Mouse (Mus musculus) CH12.LX (cell line): Measurements from ENCODE around the gene Sv2c. TPM values are rescaled to one million over a fixed set of nuclear protein-coding genes. Genes with fewer than 3 reads are reported as not detected.

Source experiments
- DNase-seq: peaks from one replicate; pipeline ENCODE4 v3.0.0-alpha.2; 2013; ENCODE audit errors: extremely low read depth
- H3K27ac ChIP-seq: 2 replicates; pipeline ENCODE4 v1.5.1; 2012; ENCODE audit warnings: low read depth, mild to moderate bottlenecking, control low read depth, moderate library complexity; ENCODE audit not compliant: insufficient read depth
- H3K27me3 ChIP-seq: replicated peaks from 2 replicates; pipeline ENCODE3; 2012; ENCODE audit warnings: inconsistent platforms
- H3K36me3 ChIP-seq, 2 experiments: replicated peaks in 1 of 2; 2 replicates each; pipeline versions ENCODE3 to v1.6.1; 2012; ENCODE audit warnings: inconsistent platforms in 1 of 2, low read length in 1 of 2, mild to moderate bottlenecking in 1 of 2, mixed read lengths in 1 of 2, moderate library complexity in 1 of 2; ENCODE audit not compliant: control insufficient read depth in 1 of 2, insufficient read depth in 1 of 2
- H3K4me1 ChIP-seq, 2 experiments: 2 replicates each; pipeline ENCODE4 v1.6.1; 2012; ENCODE audit warnings: inconsistent platforms in 1 of 2, moderate library complexity in 1 of 2; ENCODE audit not compliant: insufficient read depth in 2 of 2, control insufficient read depth in 1 of 2
- H3K4me2 ChIP-seq: 2 replicates; pipeline ENCODE4 v1.6.1; 2012; ENCODE audit warnings: low read depth, mild to moderate bottlenecking, control low read depth; ENCODE audit not compliant: poor library complexity, insufficient read depth, severe bottlenecking
- H3K4me3 ChIP-seq, 3 experiments: fragments of 150-350 bp in 1 of 3; sonication (generic) in 1 of 3; replicated peaks in 1 of 3; 2 replicates each; pipeline versions ENCODE3 to v1.5.1; 2011 to 2012; ENCODE audit warnings: low read depth in 2 of 3, low read length in 2 of 3, mild to moderate bottlenecking in 2 of 3, moderate library complexity in 2 of 3, control low read depth in 1 of 3, improper control_type of control experiment in 1 of 3, inconsistent platforms in 1 of 3, mixed read lengths in 1 of 3; ENCODE audit not compliant: poor library complexity in 1 of 3
- H3K79me2 ChIP-seq: replicated peaks from 2 replicates; pipeline ENCODE4 v1.6.1; 2012; ENCODE audit warnings: mild to moderate bottlenecking, moderate library complexity; ENCODE audit not compliant: control insufficient read depth, poor library complexity, insufficient read depth, severe bottlenecking; ENCODE audit errors: extremely low read depth
- H3K9ac ChIP-seq: 2 replicates; pipeline ENCODE4 v1.6.1; 2012; ENCODE audit warnings: low read depth, mild to moderate bottlenecking, control low read depth, moderate library complexity; ENCODE audit not compliant: insufficient read depth
- H3K9me3 ChIP-seq: replicated peaks from 2 replicates; pipeline ENCODE3; 2012; ENCODE audit warnings: low read length, inconsistent platforms, mixed read lengths
- CHD1 ChIP-seq: IDR thresholded peaks from 2 replicates; pipeline ENCODE4 v1.6.1; 2012; ENCODE audit warnings: low read depth, low read length, improper control_type of control experiment, inconsistent platforms
- CHD2 ChIP-seq: IDR thresholded peaks from 2 replicates; pipeline ENCODE4 v1.6.1; 2011; ENCODE audit warnings: low read length, improper control_type of control experiment
- CTCF ChIP-seq, 2 experiments: IDR thresholded peaks in 1 of 2; conservative IDR thresholded peaks in 1 of 2; 2 replicates each; pipeline ENCODE4 v1.5.1; 2011 to 2012; ENCODE audit warnings: low read depth in 2 of 2, low read length in 2 of 2, improper control_type of control experiment in 1 of 2, inconsistent platforms in 1 of 2, mild to moderate bottlenecking in 1 of 2, moderate library complexity in 1 of 2
- E2F4 ChIP-seq: IDR thresholded peaks from 2 replicates; pipeline ENCODE4 v1.6.1; 2011; ENCODE audit warnings: low read depth, low read length, improper control_type of control experiment; ENCODE audit not compliant: insufficient replicate concordance
- ELF1 ChIP-seq: IDR thresholded peaks from 2 replicates; pipeline ENCODE4 v1.6.1; 2014; ENCODE audit warnings: low read depth, mild to moderate bottlenecking, inconsistent platforms, low read length, improper control_type of control experiment
- EP300 ChIP-seq: IDR thresholded peaks from 2 replicates; pipeline ENCODE4 v1.6.1; 2011; ENCODE audit warnings: low read length, improper control_type of control experiment
- ETS1 ChIP-seq: conservative IDR thresholded peaks from 2 replicates; pipeline ENCODE4 v1.6.1; 2012; ENCODE audit warnings: low read depth, mild to moderate bottlenecking, inconsistent platforms, low read length, improper control_type of control experiment, moderate library complexity
- HCFC1 ChIP-seq: IDR thresholded peaks from 2 replicates; pipeline ENCODE4 v1.6.1; 2012; ENCODE audit warnings: low read depth, mild to moderate bottlenecking, inconsistent platforms, low read length, improper control_type of control experiment
- IRF4 ChIP-seq: IDR thresholded peaks from 2 replicates; pipeline ENCODE4 v1.6.1; 2014; ENCODE audit warnings: low read depth, mild to moderate bottlenecking, inconsistent platforms, low read length, improper control_type of control experiment
- JUN ChIP-seq: IDR thresholded peaks from 2 replicates; pipeline ENCODE4 v1.6.1; 2011; ENCODE audit warnings: low read depth, mild to moderate bottlenecking, low read length, improper control_type of control experiment, moderate library complexity; ENCODE audit not compliant: insufficient read depth
- MAFK ChIP-seq: IDR thresholded peaks from 2 replicates; pipeline ENCODE4 v1.6.1; 2011; ENCODE audit warnings: low read length, improper control_type of control experiment; ENCODE audit not compliant: insufficient replicate concordance
- MEF2A ChIP-seq: IDR thresholded peaks from 2 replicates; pipeline ENCODE4 v1.6.1; 2014; ENCODE audit warnings: low read depth, mild to moderate bottlenecking, inconsistent platforms, low read length, improper control_type of control experiment, borderline replicate concordance
- MYC ChIP-seq: IDR thresholded peaks from 2 replicates; pipeline ENCODE4 v1.6.1; 2011; ENCODE audit warnings: low read depth, mild to moderate bottlenecking, improper control_type of control experiment, low read length
- NELFE ChIP-seq: IDR thresholded peaks from 2 replicates; pipeline ENCODE4 v1.6.1; 2011; ENCODE audit warnings: low read depth, low read length, improper control_type of control experiment
- POLR2A ChIP-seq: IDR thresholded peaks from 2 replicates; pipeline ENCODE4 v1.6.1; 2011; ENCODE audit warnings: low read depth, mild to moderate bottlenecking, improper control_type of control experiment, low read length
- POLR2AphosphoS2 ChIP-seq: IDR thresholded peaks from 2 replicates; pipeline ENCODE4 v1.6.1; 2011; ENCODE audit warnings: low read depth, low read length, improper control_type of control experiment
- RAD21 ChIP-seq: IDR thresholded peaks from 2 replicates; pipeline ENCODE4 v1.6.1; 2011; ENCODE audit warnings: low read depth, mild to moderate bottlenecking, low read length, improper control_type of control experiment, moderate library complexity
- RCOR1 ChIP-seq: conservative IDR thresholded peaks from 2 replicates; pipeline ENCODE4 v1.6.1; 2012; ENCODE audit warnings: low read depth, mild to moderate bottlenecking, inconsistent platforms, low read length, improper control_type of control experiment
- SIN3A ChIP-seq: IDR thresholded peaks from 2 replicates; pipeline ENCODE4 v1.6.1; 2012; ENCODE audit warnings: low read length, improper control_type of control experiment, inconsistent platforms
- SMC3 ChIP-seq: IDR thresholded peaks from 2 replicates; pipeline ENCODE4 v1.6.1; 2011; ENCODE audit warnings: low read depth, low read length, improper control_type of control experiment
- TBP ChIP-seq: conservative IDR thresholded peaks from 2 replicates; pipeline ENCODE4 v1.6.1; 2011; ENCODE audit warnings: low read depth, low read length, improper control_type of control experiment
- USF1 ChIP-seq: IDR thresholded peaks from 2 replicates; pipeline ENCODE4 v1.6.1; 2014; ENCODE audit warnings: low read depth, mild to moderate bottlenecking, inconsistent platforms, low read length, improper control_type of control experiment
- USF2 ChIP-seq: conservative IDR thresholded peaks from 2 replicates; pipeline ENCODE4 v1.6.1; 2011; ENCODE audit warnings: low read depth, low read length, improper control_type of control experiment
- ZC3H11A ChIP-seq: IDR thresholded peaks from 2 replicates; pipeline ENCODE4 v1.6.1; 2012; ENCODE audit warnings: low read depth, mild to moderate bottlenecking, inconsistent platforms, low read length, improper control_type of control experiment
- ZNF384 ChIP-seq: IDR thresholded peaks from 2 replicates; pipeline ENCODE4 v1.6.1; 2012; ENCODE audit warnings: low read depth, low read length, improper control_type of control experiment, inconsistent platforms
- dilution Hi-C: fragments of 300-500 bp; cut with MboI; formaldehyde crosslinking; loops from 2 replicates; pipeline ENCODE4 v1.14.3; 2020; ENCODE audit warnings: low sequenced_read_pairs; ENCODE audit not compliant: extremely low pct_unique_long_range_greater_than_20kb, extremely low pct_ligation_motif_present
- in situ Hi-C: fragments of 300-500 bp; cut with MboI; formaldehyde crosslinking; loops from 3 replicates; pipeline ENCODE4 v1.14.3; 2019; ENCODE audit warnings: low sequenced_read_pairs, low pct_ligation_motif_present, low pct_unique_long_range_greater_than_20kb, mixed read lengths
- polyA plus RNA-seq: library from polyadenylated mRNA; unstranded; fragments of >175 nt; gene quantifications from 2 replicates; pipeline ENCODE4 v1.2.1, GENCODE M21; 2012; ENCODE audit warnings: low read depth; ENCODE audit not compliant: insufficient read length
- total RNA-seq, 2 experiments: library from RNA; depleted of rRNA; stranded (reverse); fragments of 300-350 nt in 1 of 2; fragments of >200 nt in 1 of 2; gene quantifications; 2 replicates each; pipeline ENCODE4 v1.2.3; 2012 to 2014

Gene Sv2c
- total and polyA plus RNA-seq, 3 experiments = 0.04 to 0.13 TPM; not detected in 1

DNA sequence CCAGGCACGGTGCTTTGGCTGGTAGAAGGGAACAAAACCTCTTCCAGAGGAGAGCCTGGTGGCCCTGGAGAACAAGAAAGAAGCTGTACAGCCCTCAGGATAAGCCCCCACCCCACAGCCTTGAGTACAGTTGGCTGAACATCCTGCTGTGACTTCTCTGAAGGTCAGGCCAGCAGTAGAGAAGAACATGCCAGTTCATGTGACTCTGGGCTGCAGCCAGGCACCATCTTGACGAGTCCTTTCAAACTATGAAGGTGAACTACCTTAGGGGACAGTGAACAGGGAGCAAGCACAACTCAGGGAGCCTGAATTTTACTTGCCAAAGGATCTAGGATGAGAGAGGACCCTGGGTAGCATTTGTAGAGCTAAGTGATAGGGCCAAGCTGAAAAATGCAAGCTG is 19.7 kb downstream of the Sv2c start:
- no peak overlapping the region for H3K4me2 ChIP-seq
- H3K4me3 ChIP-seq = no peak overlapping the region
- no peaks in the 10 kb centered on the region for H3K27me3 ChIP-seq
- dilution Hi-C loops (no loop called here), in situ Hi-C loops (no loop called here)
- H3K36me3 ChIP-seq = no peaks in the 10 kb centered on the region
- no peak overlapping the region for H3K9ac ChIP-seq
- H3K4me1 ChIP-seq = peaks cover 0 to 10% of the 10 kb centered on the region in 2 experiments; a peak in 1 of 4 replicates
- DNase-seq = no peak
- no peak overlapping the region for H3K27ac ChIP-seq
- H3K79me2 ChIP-seq = no peaks in the 10 kb centered on the region
- TF ChIP-seq RAD21 = no peak
- TF ChIP-seq ZC3H11A = no peak
- no peak for TF ChIP-seq HCFC1
- TF ChIP-seq NELFE = no peak
- no peak for TF ChIP-seq EP300
- TF ChIP-seq CHD2 = no peak
- no peak for TF ChIP-seq ZNF384
- no peak for TF ChIP-seq TBP
- TF ChIP-seq MYC = no peak
- no peak for TF ChIP-seq POLR2A
- no peak for TF ChIP-seq SIN3A
- no peak for TF ChIP-seq IRF4
- TF ChIP-seq ELF1 = no peak
- no peak for TF ChIP-seq USF1
- TF ChIP-seq CHD1 = no peak
- TF ChIP-seq ETS1 = no peak
- no peak for TF ChIP-seq CTCF (conservative IDR thresholded peaks at IDR 0.05 in 1 of 2, IDR thresholded peaks at IDR 0.05 in 1 of 2; ENCODE audit: low read depth in 2 of 2, low read length in 2 of 2)
- TF ChIP-seq, all 38 proteins: peak for 0
- H3K9me3 ChIP-seq = no peaks in the 10 kb centered on the region

DNA sequence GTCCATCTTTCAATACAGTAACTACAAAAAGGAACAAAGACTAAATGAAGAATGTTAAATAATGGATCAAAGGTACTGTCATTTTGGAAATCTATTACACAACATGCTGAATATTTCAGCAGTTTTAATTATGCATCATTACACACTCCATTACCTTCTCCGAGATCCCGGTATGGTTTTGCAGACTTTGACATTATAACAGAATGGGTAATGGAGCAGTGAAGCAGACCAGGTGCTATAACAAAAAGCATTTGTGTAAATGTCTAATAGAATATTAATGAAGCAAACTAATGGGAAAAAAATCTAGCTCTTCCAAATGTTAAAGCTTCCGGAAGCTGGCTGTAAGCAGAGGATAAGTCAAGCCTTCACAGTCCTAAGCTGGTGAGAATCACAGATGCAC is 21.6 kb downstream of the Sv2c start:
- H3K4me3 ChIP-seq = no peak overlapping the region
- in situ Hi-C loops = no loop called here

More for the DNA sequence above, 21.6 kb downstream of the Sv2c start:
- H3K4me2 ChIP-seq = no peak overlapping the region
- TF ChIP-seq RCOR1 (no peak), MEF2A (no peak), JUN (no peak), EP300 (no peak), POLR2AphosphoS2 (no peak), USF1 (no peak), E2F4 (no peak), ZC3H11A (no peak), SMC3 (no peak), SIN3A (no peak), USF2 (no peak), MAFK (no peak)
- dilution Hi-C loops = no loop called here
- H3K4me1 ChIP-seq = peaks cover 4 to 25% of the 10 kb centered on the region in 2 experiments; a peak in 2 of 4 replicates
- no peaks in the 10 kb centered on the region for H3K27me3 ChIP-seq
- no peak for DNase-seq
- no peaks in the 10 kb centered on the region for H3K9me3 ChIP-seq
- no peaks in the 10 kb centered on the region for H3K79me2 ChIP-seq
- no peaks in the 10 kb centered on the region for H3K36me3 ChIP-seq
- H3K9ac ChIP-seq = no peak overlapping the region
- no peak overlapping the region for H3K27ac ChIP-seq
